Mouse (Mus musculus) liver, embryonic 11.5 days (tissue): ENCODE measurements at regions not wholly inside any gene's neighbourhood (a gene's known extent, or its start where the extent isn't known, plus 50 kb on each side); places are given as distances from the start of the nearest gene placed in this dataset.

Source experiments
- ATAC-seq: fragments of 200-750 bp; cut with Nextera tagmentation; replicated peaks from 2 replicates; pipeline ENCODE4 v1.8.0; 2017; ENCODE audit warnings: moderate number of reproducible peaks, mild to moderate bottlenecking, moderate TSS enrichment, moderate library complexity; ENCODE audit not compliant: low FRiP score
- DNase-seq: peaks from one replicate; pipeline ENCODE4 v3.0.0-alpha.2; 2017; ENCODE audit warnings: low spot score
- H3K27ac ChIP-seq: fragments of 300-500 bp; sonication (generic); 2 replicates; pipeline ENCODE4 v1.5.1; 2014; ENCODE audit warnings: mild to moderate bottlenecking, low read depth, low read length, control low read depth
- H3K27me3 ChIP-seq: fragments of 300-500 bp; sonication (generic); replicated peaks from 2 replicates; pipeline ENCODE4 v1.6.1; 2014; ENCODE audit warnings: low read length, mixed read lengths; ENCODE audit not compliant: control insufficient read depth, insufficient read depth
- H3K36me3 ChIP-seq: fragments of 300-500 bp; sonication (generic); 2 replicates; pipeline ENCODE4 v1.6.1; 2014; ENCODE audit warnings: mild to moderate bottlenecking, low read length, moderate library complexity, mixed read lengths; ENCODE audit not compliant: control insufficient read depth, insufficient read depth
- H3K4me1 ChIP-seq: fragments of 300-500 bp; sonication (generic); replicated peaks from 2 replicates; pipeline ENCODE4 v1.6.1; 2014; ENCODE audit warnings: low read length, mixed read lengths; ENCODE audit not compliant: control insufficient read depth, insufficient read depth
- H3K4me2 ChIP-seq: fragments of 300-500 bp; sonication (generic); 2 replicates; pipeline ENCODE4 v1.6.1; 2014; ENCODE audit warnings: mild to moderate bottlenecking, control low read depth, moderate library complexity
- H3K4me3 ChIP-seq: fragments of 300-500 bp; sonication (generic); 2 replicates; pipeline ENCODE4 v1.5.1; 2014; ENCODE audit warnings: low read depth, low read length, control low read depth
- H3K9ac ChIP-seq: fragments of 300-500 bp; sonication (generic); 2 replicates; pipeline ENCODE4 v1.6.1; 2014; ENCODE audit warnings: low read depth, low read length, control low read depth
- H3K9me3 ChIP-seq: fragments of 300-500 bp; sonication (generic); 2 replicates; pipeline ENCODE4 v1.6.1; 2016; ENCODE audit warnings: low read length, inconsistent platforms, mixed read lengths; ENCODE audit not compliant: control insufficient read depth
- WGBS: fragments of 180-500 bp; shearing (Covaris S2); extraction: QIAGEN DNeasy Blood & Tissue Kit; methylation state at CpG from one replicate; pipeline ENCODE4 v1.1.7; 2014; 5-methylcytosine and 5-hydroxymethylcytosine counted together

DNA sequence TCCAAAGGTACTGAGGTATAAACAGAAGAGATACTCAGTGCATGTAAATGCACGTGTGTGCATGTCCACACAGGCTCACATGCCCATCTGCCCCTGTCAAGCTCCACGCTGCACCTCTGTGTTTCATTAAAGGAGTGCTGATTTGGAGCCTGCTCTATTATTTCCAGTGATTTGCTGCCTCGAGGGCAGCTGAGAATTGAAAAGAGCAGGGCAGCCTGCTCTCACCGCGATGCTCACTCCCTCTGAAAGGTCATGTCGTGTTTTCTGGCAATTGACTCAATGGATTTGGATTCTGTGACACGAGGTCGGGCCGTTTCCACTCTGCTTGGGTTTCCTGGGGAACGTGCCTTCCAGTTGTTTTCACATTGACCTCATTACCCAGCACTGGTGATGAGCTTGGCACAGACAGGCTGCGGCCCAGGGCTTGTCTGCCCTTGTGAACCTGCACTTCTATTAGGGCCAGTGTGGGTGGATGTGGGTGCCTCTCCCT is 167.1 kb downstream of the Fam169b start:
- 62% methylated on average over 11 of the region's 11 CpGs for WGBS
- no peak for ATAC-seq
- Histone ChIP-seq H3K27ac (no peak overlapping the region), H3K27me3 (no peaks in the 10 kb centered on the region), H3K9ac (no peak overlapping the region), H3K4me1 (no peaks in the 10 kb centered on the region), H3K4me2 (no peak overlapping the region), H3K36me3 (no peaks in the 10 kb centered on the region), H3K9me3 (no peaks in the 10 kb centered on the region), H3K4me3 (no peak overlapping the region)
- DNase-seq = no peak

DNA sequence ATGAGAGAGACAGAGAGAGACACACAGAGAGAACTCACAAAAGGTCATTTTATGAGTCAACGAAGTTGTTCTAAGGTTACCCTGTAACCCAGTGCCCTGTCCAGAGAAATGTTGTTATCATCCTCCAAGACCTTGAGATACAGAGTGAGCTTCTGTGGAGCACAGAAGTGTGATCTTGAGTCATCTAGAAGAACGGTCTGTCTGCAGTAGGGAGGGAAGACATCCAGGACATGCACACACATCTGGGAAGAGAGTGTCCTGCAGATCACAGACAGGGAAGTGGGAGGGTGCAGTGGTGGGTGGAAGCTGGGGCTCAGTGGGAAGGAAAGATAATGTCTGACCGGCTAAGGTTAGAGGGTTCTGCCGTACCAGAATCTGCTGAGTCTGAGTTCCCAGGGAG is 155.3 kb downstream of the Fam169b start:
- no peak for ATAC-seq
- H3K4me2 ChIP-seq = no peak overlapping the region

DNA sequence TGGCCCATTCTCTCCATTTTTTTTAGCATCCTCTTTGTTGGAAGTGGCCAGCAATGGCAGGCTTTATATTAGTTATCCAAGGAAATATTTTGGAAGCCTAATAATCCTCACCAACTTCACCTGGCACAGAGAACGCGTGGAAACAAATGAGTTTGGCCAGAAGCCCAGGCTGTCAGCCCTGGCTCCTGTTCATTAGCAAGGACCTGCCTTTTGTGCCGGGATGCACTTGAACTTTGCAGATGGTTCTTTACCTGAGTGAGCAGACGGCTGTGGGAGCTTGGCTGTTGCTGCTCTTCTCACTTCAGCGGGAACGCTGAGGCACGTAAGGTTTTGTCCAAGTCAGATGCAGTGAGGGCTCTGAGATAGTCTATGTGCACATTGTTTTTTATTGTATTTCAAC is 142.3 kb downstream of the Fam169b start:
- H3K27me3 ChIP-seq = no peaks in the 10 kb centered on the region

More for the DNA sequence above, 155.3 kb downstream of the Fam169b start:
- no peaks in the 10 kb centered on the region for H3K36me3 ChIP-seq
- 64% methylated on average over 4 of the region's 4 CpGs for WGBS
- H3K9me3 ChIP-seq = no peaks in the 10 kb centered on the region
- H3K27ac ChIP-seq = no peak overlapping the region
- no peaks in the 10 kb centered on the region for H3K27me3 ChIP-seq
- H3K9ac ChIP-seq = no peak overlapping the region
- no peak overlapping the region for H3K4me3 ChIP-seq
- H3K4me1 ChIP-seq = no peaks in the 10 kb centered on the region
- DNase-seq = no peak

DNA sequence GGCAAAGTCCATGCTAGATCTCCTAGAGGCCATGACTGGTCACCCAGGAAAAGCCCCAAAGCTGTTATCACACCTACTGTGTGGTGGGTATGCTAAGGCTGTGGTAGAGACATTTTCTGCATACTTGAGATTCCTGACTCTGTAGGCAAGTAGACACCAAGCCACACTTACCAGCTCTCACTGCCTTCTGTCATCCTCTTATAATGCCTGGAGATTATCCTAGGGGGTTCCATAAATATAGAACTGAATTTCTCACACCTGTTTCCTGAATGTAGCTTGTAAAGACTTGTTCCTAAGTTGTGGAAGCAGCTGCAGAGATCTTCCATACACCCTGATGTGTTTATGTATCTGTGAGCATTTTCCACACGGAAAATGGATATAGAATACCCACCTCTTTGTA is 139.1 kb downstream of the Fam169b start:
- no peak for DNase-seq
- H3K4me2 ChIP-seq = no peak overlapping the region
- no peak for ATAC-seq
- H3K9me3 ChIP-seq = no peaks in the 10 kb centered on the region
- no peak overlapping the region for H3K4me3 ChIP-seq
- H3K27ac ChIP-seq = no peak overlapping the region
- H3K9ac ChIP-seq = no peak overlapping the region
- H3K36me3 ChIP-seq = no peaks in the 10 kb centered on the region
- H3K4me1 ChIP-seq = no peaks in the 10 kb centered on the region
- WGBS = 54% methylated on average over 1 of the region's 1 CpGs
- no peaks in the 10 kb centered on the region for H3K27me3 ChIP-seq

More for the DNA sequence above, 142.3 kb downstream of the Fam169b start:
- DNase-seq (no peak), ATAC-seq (no peak)
- 89% methylated on average over 7 of the region's 7 CpGs for WGBS
- no peaks in the 10 kb centered on the region for H3K9me3 ChIP-seq
- H3K4me1 ChIP-seq = no peaks in the 10 kb centered on the region
- H3K4me3 ChIP-seq = no peak overlapping the region
- no peaks in the 10 kb centered on the region for H3K36me3 ChIP-seq
- H3K27ac ChIP-seq = no peak overlapping the region
- no peak overlapping the region for H3K4me2 ChIP-seq
- no peak overlapping the region for H3K9ac ChIP-seq
